Mouse (Mus musculus): ENCODE results near the gene Fhl3. TPM values are rescaled to one million over a fixed set of nuclear protein-coding genes. Genes with fewer than 3 reads are reported as not detected.
"Not testable (repeated sequence)": the region's sequence is repeated elsewhere in the genome, so short reads cannot be mapped to it uniquely, and the experiment has no call there.

The Fhl3 gene
- polyA plus RNA-seq, 1 experiment, result 1.6 TPM

DNA sequence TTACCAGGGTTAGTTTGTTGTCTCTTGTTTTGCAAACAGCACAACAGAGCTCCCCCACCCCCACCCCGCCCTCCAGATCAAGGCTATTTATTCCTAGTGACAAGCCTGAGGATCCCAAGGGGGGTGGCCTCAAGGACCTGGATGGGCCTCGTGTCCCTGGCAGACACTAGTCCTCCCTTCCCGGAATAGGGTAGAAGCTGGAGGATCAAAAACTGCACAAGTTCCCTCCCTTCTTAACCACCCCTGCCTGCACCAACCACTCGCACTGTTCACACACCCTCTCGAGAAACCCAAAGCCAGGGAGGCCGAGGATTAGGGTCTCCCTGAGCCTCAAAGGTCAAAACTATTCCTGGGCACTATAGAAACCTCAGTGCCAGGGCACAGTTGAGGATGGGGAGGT is 710 bp upstream of the Fhl3 start:
- H3K27ac ChIP-seq (ENCODE audit: insufficient read depth, low read length), result no peak overlapping the region
- H3K4me3 ChIP-seq (replicated peaks; ENCODE audit: insufficient read depth, low read depth, low read length), result no peak overlapping the region
- 80% methylated on average over 6 of the region's 6 CpGs for WGBS
- H3K27me3 ChIP-seq (ENCODE audit: control insufficient read depth, insufficient read depth, low read length), result no peaks in the 10 kb centered on the region
- DNase-seq, result no peak
- H3K4me1 ChIP-seq (ENCODE audit: control insufficient read depth, insufficient read depth, low read length), result peaks cover 7% of the 10 kb centered on the region; the same call in 1 of the 2 replicates
- TF ChIP-seq CTCF (IDR thresholded peaks at IDR 0.05; ENCODE audit: borderline replicate concordance, insufficient read depth, low read depth, low read length) (no peak), POLR2A (IDR thresholded peaks at IDR 0.05; ENCODE audit: borderline replicate concordance, insufficient read depth, low read length) (no peak)

DNA sequence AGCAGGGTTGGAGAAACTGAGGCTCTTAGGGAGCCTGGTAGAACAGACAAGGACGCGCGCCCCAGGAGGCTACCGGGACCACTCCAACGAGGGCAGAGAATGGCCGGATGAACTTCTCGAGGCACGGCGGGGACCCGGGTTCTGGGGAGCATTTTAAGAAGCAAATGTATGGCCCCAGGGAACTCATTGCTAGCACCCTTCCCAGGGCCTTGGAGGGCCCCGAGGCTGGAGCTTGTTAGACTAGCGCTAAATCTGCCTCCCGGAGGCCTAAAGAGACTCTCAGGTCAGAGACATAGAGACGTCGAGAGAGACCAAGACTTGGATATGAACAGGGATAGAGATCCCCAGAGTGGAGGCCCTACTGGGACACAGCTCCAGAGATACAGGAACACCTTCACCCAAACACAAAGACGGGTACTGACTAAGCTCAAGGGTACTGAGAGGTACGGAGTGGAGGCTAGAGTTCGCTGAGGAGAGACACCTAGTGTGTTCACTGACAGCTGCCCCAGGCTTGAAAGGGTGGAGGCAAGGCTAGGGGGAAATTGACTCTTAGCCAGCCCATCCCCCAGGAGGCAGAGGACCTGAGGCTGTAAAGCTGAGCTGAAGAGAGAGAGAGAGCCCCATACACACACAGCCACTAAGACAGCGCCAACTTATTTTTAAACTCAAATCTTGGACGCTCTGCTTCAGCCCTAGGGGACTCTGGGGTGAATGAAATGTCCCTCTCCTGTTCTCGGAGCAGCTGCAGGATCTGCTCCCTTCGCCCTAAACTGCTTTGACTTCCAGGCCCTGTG is 748 bp downstream of the Fhl3 start:
- TF ChIP-seq CTCF (IDR thresholded peaks at IDR 0.05; ENCODE audit: borderline replicate concordance, insufficient read depth, low read depth, low read length) (no peak), POLR2A (IDR thresholded peaks at IDR 0.05; ENCODE audit: borderline replicate concordance, insufficient read depth, low read length) (no peak)
- Histone ChIP-seq H3K27ac (ENCODE audit: insufficient read depth, low read length) (no peak overlapping the region), H3K4me3 (replicated peaks; ENCODE audit: insufficient read depth, low read depth, low read length) (peak overlapping the region; percentile 34), H3K27me3 (ENCODE audit: control insufficient read depth, insufficient read depth, low read length) (no peaks in the 10 kb centered on the region), H3K4me1 (ENCODE audit: control insufficient read depth, insufficient read depth, low read length) (peaks cover 7% of the 10 kb centered on the region; the same call in 1 of the 2 replicates)
- no peak for DNase-seq
- WGBS, result 18% methylated on average over 22 of the region's 22 CpGs

DNA sequence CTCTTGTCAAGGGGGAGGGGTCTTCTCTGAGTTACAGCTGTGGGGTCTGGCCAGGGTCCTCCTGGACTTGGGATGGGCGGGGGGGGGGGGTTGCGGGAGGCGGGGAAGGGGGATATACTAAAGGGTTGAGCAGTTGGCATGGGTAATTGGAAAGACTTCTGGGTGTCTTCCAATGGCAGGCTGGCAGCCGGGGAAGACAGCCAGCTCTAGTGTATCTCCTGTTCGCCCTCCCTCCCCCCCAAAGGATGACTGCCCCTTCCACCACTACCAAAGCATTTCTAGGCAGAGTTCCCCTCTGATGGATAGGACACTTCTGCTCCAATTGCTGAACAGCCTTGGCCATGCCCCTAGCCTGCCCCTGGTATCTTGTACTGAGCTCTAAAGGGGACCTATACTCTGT is 1.4 kb downstream of the Fhl3 start:
- TF ChIP-seq POLR2A (IDR thresholded peaks at IDR 0.05; ENCODE audit: borderline replicate concordance, insufficient read depth, low read length) (no peak), CTCF (IDR thresholded peaks at IDR 0.05; ENCODE audit: borderline replicate concordance, insufficient read depth, low read depth, low read length) (no peak)
- H3K4me1 ChIP-seq (ENCODE audit: control insufficient read depth, insufficient read depth, low read length), result peaks cover 7% of the 10 kb centered on the region; the same call in 1 of the 2 replicates
- no peak overlapping the region for H3K4me3 ChIP-seq (replicated peaks; ENCODE audit: insufficient read depth, low read depth, low read length)
- H3K27me3 ChIP-seq (ENCODE audit: control insufficient read depth, insufficient read depth, low read length), result no peaks in the 10 kb centered on the region
- 12% methylated on average over 5 of the region's 5 CpGs for WGBS
- no peak for DNase-seq
- H3K27ac ChIP-seq (ENCODE audit: insufficient read depth, low read length), result no peak overlapping the region

DNA sequence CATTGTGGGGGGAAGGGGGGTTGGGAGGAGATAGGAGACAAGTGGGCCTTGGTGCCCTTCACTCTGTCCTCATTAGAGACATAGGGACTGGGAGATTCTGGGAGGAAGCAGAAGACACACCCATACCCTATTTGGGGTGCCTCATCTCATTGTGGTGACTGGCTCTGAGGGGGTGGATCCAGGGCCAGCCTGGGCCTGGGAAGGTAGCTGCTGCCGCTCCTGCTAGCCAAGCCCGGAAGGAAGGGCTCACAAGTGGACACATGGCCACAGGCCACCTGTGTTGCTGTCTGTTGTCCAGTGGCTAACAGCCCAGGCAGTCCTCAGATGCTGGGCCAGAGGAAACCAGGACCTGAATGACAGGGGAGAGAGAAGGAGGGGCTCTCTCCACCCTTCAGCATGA is 2.9 kb downstream of the Fhl3 start:
- no peak for DNase-seq
- H3K27ac ChIP-seq (ENCODE audit: insufficient read depth, low read length), result no peak overlapping the region
- 16% methylated on average over 2 of the region's 2 CpGs for WGBS

DNA sequence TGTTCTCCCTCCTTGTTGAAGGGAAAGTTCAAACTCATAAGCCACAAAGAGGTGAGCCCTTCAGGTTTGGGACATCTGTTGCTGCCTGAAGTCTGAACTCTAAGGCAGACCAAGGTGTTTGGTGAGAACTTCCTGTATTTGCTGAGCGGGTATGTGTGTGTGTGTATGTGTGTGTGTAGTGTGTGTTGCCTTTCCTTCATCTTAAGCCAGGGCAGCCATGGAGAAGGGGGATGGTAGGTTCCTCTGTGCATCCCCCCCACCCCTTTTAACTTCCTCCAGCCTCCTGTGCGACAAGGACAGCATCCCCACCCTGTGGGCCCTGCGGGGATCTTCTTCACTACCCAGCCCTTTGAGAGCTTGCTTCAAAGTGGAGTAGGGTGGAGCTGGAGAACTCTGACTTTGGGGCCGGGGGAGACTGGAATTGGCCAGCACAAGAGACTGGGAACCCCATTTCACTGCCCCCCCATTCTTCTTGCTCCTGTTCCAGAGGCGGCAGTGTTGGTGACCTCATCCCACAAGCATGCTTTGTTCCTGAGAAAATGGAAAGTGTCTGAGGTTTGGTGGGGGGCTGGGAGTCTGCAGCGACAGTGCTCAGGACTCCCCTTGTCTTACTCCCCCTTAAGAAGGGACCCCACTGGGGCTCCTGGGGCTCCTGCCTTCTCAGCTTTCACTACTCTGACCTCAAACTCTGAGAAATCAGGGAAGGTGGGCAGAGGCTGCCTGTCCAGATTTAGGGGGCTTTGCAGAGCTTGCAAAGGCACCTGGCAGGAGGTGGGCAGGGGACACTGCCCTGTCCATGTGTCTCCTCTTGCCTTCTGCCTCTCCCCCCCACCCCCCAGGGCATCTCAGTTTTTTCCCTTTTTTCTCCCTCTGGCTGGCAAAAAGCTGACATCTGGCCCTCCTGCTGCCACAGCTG is 3.6 kb downstream of the Fhl3 start:
- 49% methylated on average over 6 of the region's 6 CpGs for WGBS
- H3K27ac ChIP-seq (ENCODE audit: insufficient read depth, low read length), result no peak overlapping the region
- no peak overlapping the region for H3K4me3 ChIP-seq (replicated peaks; ENCODE audit: insufficient read depth, low read depth, low read length)
- no peaks in the 10 kb centered on the region for H3K27me3 ChIP-seq (ENCODE audit: control insufficient read depth, insufficient read depth, low read length)
- no peak for DNase-seq
- TF ChIP-seq POLR2A (IDR thresholded peaks at IDR 0.05; ENCODE audit: borderline replicate concordance, insufficient read depth, low read length) (no peak), CTCF (IDR thresholded peaks at IDR 0.05; ENCODE audit: borderline replicate concordance, insufficient read depth, low read depth, low read length) (no peak)
- H3K4me1 ChIP-seq (ENCODE audit: control insufficient read depth, insufficient read depth, low read length), result peaks cover 7% of the 10 kb centered on the region; the same call in 1 of the 2 replicates

More for the DNA sequence above, 2.9 kb downstream of the Fhl3 start:
- Histone ChIP-seq H3K4me3 (replicated peaks; ENCODE audit: insufficient read depth, low read depth, low read length) (no peak overlapping the region), H3K27me3 (ENCODE audit: control insufficient read depth, insufficient read depth, low read length) (no peaks in the 10 kb centered on the region), H3K4me1 (ENCODE audit: control insufficient read depth, insufficient read depth, low read length) (peaks cover 7% of the 10 kb centered on the region; the same call in 1 of the 2 replicates)
- TF ChIP-seq POLR2A (IDR thresholded peaks at IDR 0.05; ENCODE audit: borderline replicate concordance, insufficient read depth, low read length) (no peak), CTCF (IDR thresholded peaks at IDR 0.05; ENCODE audit: borderline replicate concordance, insufficient read depth, low read depth, low read length) (no peak)

DNA sequence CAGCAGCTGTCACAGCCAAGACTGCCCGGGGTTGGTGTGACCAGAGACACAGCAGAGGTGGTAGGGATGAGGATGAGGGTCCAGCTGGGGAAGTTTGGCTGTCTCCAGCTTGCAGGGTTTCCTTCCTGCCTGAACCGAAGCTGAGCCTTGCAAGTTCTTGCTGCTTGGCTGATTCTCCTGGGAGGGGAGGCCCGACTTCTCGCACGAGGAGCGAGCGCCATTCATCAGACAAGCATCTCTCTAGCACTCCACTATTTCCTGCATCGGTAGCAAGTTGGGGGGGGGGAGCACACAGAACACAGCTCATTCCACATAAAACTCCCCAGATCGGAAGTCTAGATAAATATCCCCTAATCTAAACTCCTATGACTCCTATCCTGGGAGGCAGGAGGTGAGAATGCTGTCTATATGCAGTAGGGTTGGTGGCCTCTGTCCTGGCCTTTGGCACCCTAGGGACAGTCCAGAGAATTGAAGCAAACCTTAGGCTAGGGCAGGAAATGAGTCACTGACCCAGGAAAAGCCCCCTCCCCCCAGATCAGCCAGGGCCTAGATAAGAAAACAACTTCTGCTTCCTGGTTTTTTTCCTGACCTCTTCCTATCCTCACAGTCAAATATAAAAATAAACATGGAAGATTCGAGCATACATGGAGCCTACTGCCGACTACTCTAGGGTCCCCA is 4.4 kb downstream of the Fhl3 start:
- Histone ChIP-seq H3K27ac (ENCODE audit: insufficient read depth, low read length) (no peak overlapping the region), H3K4me1 (ENCODE audit: control insufficient read depth, insufficient read depth, low read length) (peaks cover 7% of the 10 kb centered on the region; the same call in 1 of the 2 replicates), H3K4me3 (replicated peaks; ENCODE audit: insufficient read depth, low read depth, low read length) (no peak overlapping the region), H3K27me3 (ENCODE audit: control insufficient read depth, insufficient read depth, low read length) (no peaks in the 10 kb centered on the region)
- 44% methylated on average over 11 of the region's 11 CpGs for WGBS
- no peak for TF ChIP-seq POLR2A (IDR thresholded peaks at IDR 0.05; ENCODE audit: borderline replicate concordance, insufficient read depth, low read length)
- TF ChIP-seq CTCF (IDR thresholded peaks at IDR 0.05; ENCODE audit: borderline replicate concordance, insufficient read depth, low read depth, low read length), result no peak
- no peak for DNase-seq

DNA sequence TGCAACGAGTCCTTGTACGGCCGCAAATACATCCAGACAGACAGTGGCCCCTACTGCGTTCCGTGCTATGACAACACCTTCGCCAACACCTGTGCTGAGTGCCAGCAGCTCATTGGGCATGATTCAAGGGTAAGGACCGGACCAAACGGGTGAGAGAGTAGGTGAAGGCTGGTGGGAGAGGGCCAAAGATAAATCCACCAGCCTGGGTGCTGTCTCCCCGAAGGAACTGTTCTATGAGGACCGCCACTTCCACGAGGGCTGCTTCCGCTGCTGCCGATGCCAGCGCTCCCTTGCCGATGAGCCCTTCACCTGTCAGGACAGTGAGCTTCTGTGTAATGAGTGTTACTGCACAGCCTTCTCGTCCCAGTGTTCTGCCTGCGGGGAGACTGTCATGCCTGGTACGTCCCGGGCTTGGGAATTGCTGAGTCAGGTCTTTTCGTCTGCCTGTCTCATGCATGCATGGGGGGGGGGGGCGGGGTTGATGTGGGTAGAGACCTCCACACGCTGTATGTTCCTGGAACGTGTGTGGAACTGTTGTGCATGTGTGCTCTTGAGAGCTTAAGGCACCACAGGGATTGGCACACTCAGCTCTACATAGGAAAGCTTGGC is 5.3 kb downstream of the Fhl3 start:
- TF ChIP-seq CTCF (IDR thresholded peaks at IDR 0.05; ENCODE audit: borderline replicate concordance, insufficient read depth, low read depth, low read length), result no peak
- no peak for TF ChIP-seq POLR2A (IDR thresholded peaks at IDR 0.05; ENCODE audit: borderline replicate concordance, insufficient read depth, low read length)
- 83% methylated on average over 23 of the region's 23 CpGs for WGBS

DNA sequence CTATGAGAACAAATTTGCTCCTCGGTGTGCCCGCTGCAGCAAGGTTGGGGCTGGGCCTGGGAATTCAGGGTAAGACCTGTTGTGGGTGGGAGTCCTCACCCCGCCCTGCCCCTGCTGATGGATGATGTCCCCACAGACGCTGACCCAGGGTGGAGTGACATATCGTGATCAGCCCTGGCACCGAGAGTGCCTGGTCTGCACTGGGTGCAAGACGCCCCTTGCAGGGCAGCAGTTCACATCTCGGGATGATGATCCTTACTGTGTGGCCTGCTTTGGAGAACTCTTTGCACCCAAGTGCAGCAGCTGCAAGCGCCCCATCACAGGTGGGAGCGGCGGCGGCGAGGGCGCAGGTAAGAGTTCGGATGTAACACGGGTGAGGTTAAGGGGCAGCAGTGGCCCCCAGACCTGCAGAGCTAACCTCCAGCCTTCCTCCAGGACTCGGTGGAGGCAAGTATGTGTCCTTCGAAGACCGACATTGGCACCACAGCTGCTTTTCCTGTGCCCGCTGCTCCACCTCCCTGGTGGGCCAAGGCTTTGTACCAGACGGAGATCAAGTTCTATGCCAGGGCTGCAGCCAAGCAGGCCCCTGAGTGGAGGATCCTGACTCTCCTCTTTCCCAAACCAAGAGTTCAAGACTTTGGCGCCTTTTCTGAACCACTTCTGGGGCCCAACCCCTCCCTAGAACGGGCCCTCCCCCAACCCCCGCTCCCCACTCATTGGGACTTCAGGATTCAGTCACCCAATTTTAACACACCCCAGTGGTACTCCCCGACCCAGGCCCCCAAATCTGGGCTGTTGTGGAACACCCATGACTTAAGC is 7.1 kb downstream of the Fhl3 start:
- DNase-seq; H3K27me3 ChIP-seq (ENCODE audit: control insufficient read depth, insufficient read depth, low read length); H3K4me1 ChIP-seq (ENCODE audit: control insufficient read depth, insufficient read depth, low read length); H3K27ac ChIP-seq (ENCODE audit: insufficient read depth, low read length); H3K4me3 ChIP-seq (replicated peaks; ENCODE audit: insufficient read depth, low read depth, low read length): not testable (repeated sequence)
- 70% methylated on average over 25 of the region's 25 CpGs for WGBS

More for the DNA sequence above, 5.3 kb downstream of the Fhl3 start:
- Histone ChIP-seq H3K27me3 (ENCODE audit: control insufficient read depth, insufficient read depth, low read length) (no peaks in the 10 kb centered on the region), H3K27ac (ENCODE audit: insufficient read depth, low read length) (no peak overlapping the region), H3K4me3 (replicated peaks; ENCODE audit: insufficient read depth, low read depth, low read length) (no peak overlapping the region), H3K4me1 (ENCODE audit: control insufficient read depth, insufficient read depth, low read length) (peaks cover 7% of the 10 kb centered on the region; the same call in 1 of the 2 replicates)
- DNase-seq, result no peak

DNA sequence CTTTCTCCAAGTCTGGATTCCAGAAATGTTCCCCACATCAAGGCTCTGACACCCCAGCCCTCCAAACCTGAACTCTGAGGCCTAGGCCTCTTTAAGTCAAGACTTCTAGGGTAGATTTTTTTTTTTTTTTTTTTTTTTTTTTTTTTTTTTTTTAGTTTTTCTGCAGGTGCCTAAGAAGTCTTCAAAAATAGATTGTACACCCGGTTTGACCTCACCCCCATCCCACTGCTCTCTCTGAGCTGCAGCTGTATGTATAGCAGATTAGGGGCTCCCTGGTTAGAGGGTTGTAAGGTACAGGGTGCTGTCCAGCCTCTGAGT is 7.7 kb downstream of the Fhl3 start:
- not testable (repeated sequence) for DNase-seq; H3K27me3 ChIP-seq (ENCODE audit: control insufficient read depth, insufficient read depth, low read length); H3K4me1 ChIP-seq (ENCODE audit: control insufficient read depth, insufficient read depth, low read length); H3K4me3 ChIP-seq (replicated peaks; ENCODE audit: insufficient read depth, low read depth, low read length); H3K27ac ChIP-seq (ENCODE audit: insufficient read depth, low read length)
- WGBS, result 58% methylated on average over 1 of the region's 1 CpGs
